Mouse (Mus musculus) thymus, adult 2 months (tissue): ENCODE measurements around the gene Dclre1b.

Experiments
- CTCF ChIP-seq: fragments of 200-500 bp; IDR thresholded peaks from 2 replicates; pipeline ENCODE4 v1.5.1; 2012; ENCODE audit warnings: mild to moderate bottlenecking, control low read depth, low read length, moderate library complexity, borderline replicate concordance; ENCODE audit not compliant: control insufficient read depth, poor library complexity, insufficient read depth; ENCODE audit errors: extremely low read depth
- POLR2A ChIP-seq: fragments of 200-500 bp; IDR thresholded peaks from 2 replicates; pipeline ENCODE4 v1.6.1; 2012; ENCODE audit warnings: mild to moderate bottlenecking, low read length, control low read depth, moderate library complexity; ENCODE audit not compliant: control insufficient read depth, poor library complexity, insufficient read depth; ENCODE audit errors: extremely low read depth

DNA sequence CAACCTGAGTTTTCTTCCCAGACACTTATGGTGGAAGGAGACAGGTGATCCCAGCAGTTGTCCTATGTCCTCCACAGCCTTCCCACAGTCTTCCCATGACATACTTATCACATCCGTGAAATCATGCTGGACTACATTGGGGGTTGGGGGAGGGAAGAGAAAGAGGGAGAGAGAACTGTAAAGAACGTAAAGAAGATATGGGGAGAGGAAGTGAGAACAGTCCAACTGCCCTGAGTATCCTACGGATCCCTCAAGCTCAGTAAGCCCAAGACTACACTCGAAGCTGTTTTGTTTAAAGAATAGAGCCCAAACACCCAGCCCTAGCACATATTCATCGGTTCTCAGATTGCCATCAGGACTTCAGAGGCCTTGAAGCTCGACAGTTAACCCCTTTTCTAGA lies 30.6 kb downstream of the Dclre1b start:
- TF ChIP-seq POLR2A (no peak), CTCF (no peak)
